Mouse (Mus musculus): ENCODE measurements at regions not wholly inside any gene's neighbourhood (a gene's known extent, or its start where the extent isn't known, plus 50 kb on each side); places are given as distances from the start of the nearest gene placed in this dataset.

GRCm38 (mm10) chr4:50291397-50291945 is 445.9 kb upstream of the Grin3a start:
- DNase-seq (ENCODE audit: low spot score in 2 of 2): no peak

GRCm38 (mm10) chr4:50286602-50287001 is 441.1 kb upstream of the Grin3a start:
- DNase-seq (ENCODE audit: low spot score in 2 of 2): no peak

- no peak for DNase-seq (ENCODE audit: low spot score in 2 of 2)
These were observed 413.6 kb upstream of the Grin3a start for GRCm38 (mm10) chr4:50259012-50259601.

- DNase-seq (ENCODE audit: low spot score in 2 of 2): no peak
These were observed 396.5 kb upstream of the Grin3a start for GRCm38 (mm10) chr4:50242042-50242441.

GRCm38 (mm10) chr4:50240951-50241350 is 395.4 kb upstream of the Grin3a start:
- no peak for DNase-seq (ENCODE audit: low spot score in 2 of 2)

GRCm38 (mm10) chr4:50239386-50239785 is 393.8 kb upstream of the Grin3a start:
- no peak for DNase-seq (ENCODE audit: low spot score in 2 of 2)

- DNase-seq (ENCODE audit: low spot score in 2 of 2): no peak
These were observed 389.9 kb upstream of the Grin3a start for GRCm38 (mm10) chr4:50235476-50235875.

GRCm38 (mm10) chr4:50203348-50203747 is 357.8 kb upstream of the Grin3a start:
- DNase-seq (ENCODE audit: low spot score in 2 of 2): no peak

- DNase-seq (ENCODE audit: low spot score in 2 of 2): no peak
These were observed 331.7 kb upstream of the Grin3a start for GRCm38 (mm10) chr4:50177196-50177595.

GRCm38 (mm10) chr4:50176656-50177055 is 331.1 kb upstream of the Grin3a start:
- no peak for DNase-seq (ENCODE audit: low spot score in 2 of 2)

- DNase-seq (ENCODE audit: low spot score in 2 of 2): no peak
These were observed 315.3 kb upstream of the Grin3a start for GRCm38 (mm10) chr4:50160893-50161292.

- no peak for DNase-seq (ENCODE audit: low spot score in 2 of 2)
These were observed 300.4 kb upstream of the Grin3a start for GRCm38 (mm10) chr4:50145926-50146325.

- no peak for DNase-seq (ENCODE audit: low spot score in 2 of 2)
These were observed 284.7 kb upstream of the Grin3a start for GRCm38 (mm10) chr4:50130262-50130661.

- no peak for DNase-seq (ENCODE audit: low spot score in 2 of 2)
These were observed 261.0 kb upstream of the Grin3a start for GRCm38 (mm10) chr4:50106557-50106956.

GRCm38 (mm10) chr4:50087860-50088259 is 242.3 kb upstream of the Grin3a start:
- no peak for DNase-seq (ENCODE audit: low spot score in 2 of 2)

GRCm38 (mm10) chr4:50086676-50087075 is 241.1 kb upstream of the Grin3a start:
- DNase-seq (ENCODE audit: low spot score in 2 of 2): no peak

GRCm38 (mm10) chr4:50055519-50055918 is 210.0 kb upstream of the Grin3a start:
- no peak for DNase-seq (ENCODE audit: low spot score in 2 of 2)

GRCm38 (mm10) chr4:50041476-50041875 is 195.9 kb upstream of the Grin3a start:
- DNase-seq (ENCODE audit: low spot score in 2 of 2): no peak

- DNase-seq (ENCODE audit: low spot score in 2 of 2): peak in 1 of 2 experiments; percentile 14
These were observed 190.5 kb upstream of the Grin3a start for GRCm38 (mm10) chr4:50036079-50036478.

- no peak for DNase-seq (ENCODE audit: low spot score in 2 of 2)
These were observed 179.8 kb upstream of the Grin3a start for GRCm38 (mm10) chr4:50025356-50025755.
